Mouse (Mus musculus) mesoderm, embryonic 11.5 days (tissue): Measurements from ENCODE around the gene Fyb.
"Not testable (repeated sequence)": the region's sequence is repeated elsewhere in the genome, so short reads cannot be mapped to it uniquely, and the experiment has no call there.

Source experiments
- DNase-seq: peaks from one replicate; pipeline ENCODE4 v3.0.0-alpha.2; 2012; ENCODE audit warnings: low read depth, low spot score

Gene Fyb

GRCm38 (mm10) chr15:6562161-6562560 is 39.5 kb downstream of the Fyb start:
- DNase-seq, result no peak

- DNase-seq, result no peak
These were observed 40.0 kb downstream of the Fyb start for GRCm38 (mm10) chr15:6562629-6563028.

- peak; percentile 83 for DNase-seq
These were observed 42.3 kb downstream of the Fyb start for GRCm38 (mm10) chr15:6564977-6565421.

DNA sequence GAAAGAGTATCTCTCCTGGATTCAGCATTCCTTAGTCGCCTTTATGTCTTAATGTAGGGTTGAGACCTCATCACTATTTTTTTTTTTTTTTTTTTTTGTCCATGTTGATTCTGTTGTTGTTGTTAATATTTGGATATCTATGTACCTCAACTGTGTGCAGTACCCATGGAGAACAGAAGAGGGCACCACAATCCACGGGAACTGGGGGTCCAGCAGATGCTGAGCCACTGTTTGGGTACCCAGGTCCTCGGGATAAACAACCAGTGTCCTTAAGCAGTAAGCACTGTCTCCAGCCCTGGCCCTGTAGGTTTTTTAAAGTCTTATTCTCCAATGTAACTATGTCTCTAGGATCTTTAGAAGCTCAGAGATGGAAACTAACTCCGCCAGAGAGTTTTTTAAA is 43.2 kb downstream of the Fyb start:
- no peak for DNase-seq

DNA sequence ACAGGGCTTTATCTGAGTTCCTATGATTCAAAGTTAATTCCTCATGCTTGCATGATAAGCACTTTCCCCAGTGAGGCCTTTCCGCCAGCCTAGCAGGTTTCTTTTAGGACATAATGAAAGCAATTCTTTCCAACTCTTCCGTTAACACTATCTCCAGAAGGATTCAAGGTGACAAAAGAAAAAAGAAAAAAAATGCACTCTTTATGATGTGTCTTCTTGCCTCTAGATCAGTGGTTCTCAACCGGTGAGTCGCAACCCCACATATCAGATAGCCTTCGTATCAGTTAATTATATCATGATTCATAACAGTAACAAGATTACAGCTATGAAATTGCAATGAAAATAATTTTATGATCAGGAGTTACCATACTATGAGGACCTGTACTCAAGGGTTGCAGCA is 45.3 kb downstream of the Fyb start:
- no peak for DNase-seq

DNA sequence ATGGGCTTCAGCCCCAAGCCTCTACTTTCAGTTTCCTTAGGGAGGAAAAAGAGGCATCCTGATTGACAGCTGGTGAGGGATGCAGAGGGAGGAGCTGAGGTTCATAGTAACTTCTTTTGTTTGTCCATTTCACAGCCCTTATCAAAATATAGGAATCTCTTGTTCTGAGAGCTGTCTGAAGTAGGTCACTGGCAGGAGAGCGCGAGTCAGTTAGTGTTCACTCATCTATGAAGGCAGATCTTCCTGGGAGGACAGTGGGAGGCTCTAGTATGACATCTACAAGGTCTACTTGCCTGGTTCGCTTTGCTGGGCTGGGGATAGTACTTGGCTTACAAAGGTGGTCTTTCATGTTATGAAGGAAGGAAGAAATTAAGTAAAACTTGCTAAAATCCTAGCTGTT is 46.0 kb downstream of the Fyb start:
- no peak for DNase-seq

- no peak for DNase-seq
These were observed 46.4 kb downstream of the Fyb start for GRCm38 (mm10) chr15:6569074-6569473.

- DNase-seq, result no peak
These were observed 47.7 kb downstream of the Fyb start for GRCm38 (mm10) chr15:6570164-6570861.

DNA sequence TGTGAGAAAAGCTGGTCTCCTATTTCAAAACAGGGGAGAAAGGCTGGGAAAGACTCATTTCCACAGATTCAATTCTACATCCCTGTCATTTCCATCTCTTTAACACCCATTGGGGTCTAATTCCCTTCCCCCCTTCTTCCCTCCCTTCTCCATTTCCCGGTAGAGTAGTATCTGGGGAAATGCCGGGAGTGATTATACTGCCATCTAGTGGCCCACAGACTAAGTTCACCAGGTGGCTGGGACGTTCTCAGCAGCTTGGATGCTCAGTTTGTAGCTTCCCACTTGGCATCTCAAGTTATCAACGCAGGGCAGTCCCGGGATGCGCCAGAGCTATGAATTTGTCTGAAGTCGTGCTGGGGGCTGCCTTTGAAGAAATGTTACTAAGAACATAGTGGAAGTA is 48.2 kb downstream of the Fyb start:
- peak; percentile 77 for DNase-seq

DNA sequence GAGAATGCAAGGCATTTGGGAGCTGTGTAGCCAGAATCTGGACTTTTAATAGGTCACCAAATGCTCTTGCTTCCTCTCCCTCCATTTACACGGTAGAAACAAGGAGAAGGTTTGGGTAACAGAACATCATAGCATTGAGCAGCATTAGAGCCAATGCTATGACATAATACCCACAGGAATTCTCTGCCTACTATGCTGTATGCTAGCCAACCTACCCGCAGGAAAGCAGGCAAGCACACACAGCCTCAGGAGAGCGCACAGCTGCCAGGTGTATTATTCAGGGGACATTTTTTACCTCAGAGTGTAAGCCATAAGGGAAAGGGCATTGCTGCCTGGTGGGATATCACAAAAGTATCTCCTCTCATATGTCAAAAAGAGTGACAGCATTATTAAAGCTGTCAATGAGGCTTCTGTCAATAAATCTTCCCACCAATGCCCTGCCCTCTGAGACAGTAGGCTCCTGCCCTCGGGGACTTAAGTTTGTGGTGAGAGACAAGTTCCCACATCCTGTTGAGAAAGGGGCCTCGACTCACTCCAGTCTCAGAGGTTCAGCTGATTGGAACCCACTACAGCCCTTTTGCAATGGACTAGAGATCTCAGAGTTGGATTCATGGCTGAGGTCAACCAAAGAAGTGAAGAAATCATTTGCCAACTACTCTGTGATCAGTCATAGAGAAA is 51.8 kb downstream of the Fyb start:
- DNase-seq, result no peak

- DNase-seq, result no peak
These were observed 55.3 kb downstream of the Fyb start for GRCm38 (mm10) chr15:6577971-6578370.

GRCm38 (mm10) chr15:6578654-6579053 is 56.0 kb downstream of the Fyb start:
- DNase-seq, result no peak

DNA sequence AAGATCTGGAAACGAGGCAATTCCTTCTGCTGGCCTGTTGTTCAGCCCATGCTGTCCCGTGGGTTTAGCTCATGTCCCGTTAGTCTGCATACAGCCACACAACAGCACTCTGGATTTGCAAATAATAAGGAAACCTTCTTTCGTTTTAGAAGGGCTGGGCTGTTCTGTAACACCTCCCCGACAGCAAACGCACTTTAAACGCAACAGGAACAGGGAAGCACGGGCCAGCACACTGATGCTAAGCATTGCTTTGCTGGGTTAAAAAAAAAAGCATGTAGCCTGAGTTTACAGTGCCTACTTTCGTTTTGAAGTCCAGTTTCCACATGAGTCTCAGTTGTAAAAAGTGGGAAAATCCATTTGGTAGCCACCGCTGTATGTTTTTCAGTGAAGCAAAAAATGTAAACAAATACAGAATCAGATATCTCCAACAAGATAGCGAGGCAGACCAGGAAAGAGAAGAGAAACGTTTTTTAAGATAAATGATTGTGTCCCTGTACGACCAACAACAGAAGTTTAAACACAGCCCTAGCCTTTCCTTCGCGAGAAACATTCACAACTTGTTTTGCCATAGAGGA is 56.6 kb downstream of the Fyb start:
- DNase-seq, result no peak

DNA sequence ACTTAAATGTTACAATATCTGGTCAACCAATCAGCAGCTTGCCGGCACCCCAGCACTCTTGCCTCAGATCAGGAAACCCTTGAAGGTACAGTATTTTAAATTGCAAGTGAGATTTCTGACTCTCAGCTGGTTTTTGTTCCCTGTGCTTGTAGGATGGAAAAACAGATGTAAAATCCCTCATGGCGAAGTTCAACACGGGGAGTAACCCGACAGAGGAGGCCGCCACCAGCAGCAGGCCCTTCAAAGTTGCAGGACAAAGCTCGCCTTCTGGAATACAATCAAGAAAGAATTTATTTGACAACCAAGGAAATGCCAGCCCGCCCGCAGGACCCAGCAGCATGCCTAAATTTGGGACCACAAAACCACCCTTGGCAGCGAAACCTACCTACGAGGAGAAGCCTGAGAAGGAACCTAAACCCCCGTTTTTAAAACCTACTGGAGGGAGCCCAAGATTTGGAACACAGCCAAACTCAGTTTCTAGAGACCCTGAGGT is 57.2 kb downstream of the Fyb start:
- no peak for DNase-seq

DNA sequence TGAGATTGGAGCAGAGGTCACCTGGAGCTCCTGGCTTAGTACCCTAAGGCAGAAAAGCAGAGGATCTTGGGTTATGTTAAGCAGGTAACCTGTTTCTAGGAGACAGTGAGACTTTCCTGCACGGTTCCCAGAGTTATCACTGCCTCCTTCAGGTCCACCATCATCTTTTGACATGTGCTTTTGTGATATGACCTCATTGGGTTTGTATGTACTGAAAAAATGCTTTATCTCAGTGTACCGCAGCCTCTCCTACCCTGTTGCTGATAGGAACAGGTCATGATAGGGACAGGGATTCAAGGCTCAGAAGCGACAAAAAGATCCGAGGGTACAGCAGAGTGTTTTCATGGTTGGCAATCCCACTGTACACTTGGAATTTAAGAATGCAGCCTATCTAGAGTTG is 62.0 kb downstream of the Fyb start:
- no peak for DNase-seq

- DNase-seq, result not testable (repeated sequence)
These were observed 63.7 kb downstream of the Fyb start for GRCm38 (mm10) chr15:6586351-6586750.

- no peak for DNase-seq
These were observed 64.9 kb downstream of the Fyb start for GRCm38 (mm10) chr15:6587526-6587925.

- no peak for DNase-seq
These were observed 65.5 kb downstream of the Fyb start for GRCm38 (mm10) chr15:6588192-6588591.

GRCm38 (mm10) chr15:6590846-6591451 is 68.3 kb downstream of the Fyb start:
- no peak for DNase-seq

- DNase-seq, result no peak
These were observed 68.9 kb downstream of the Fyb start for GRCm38 (mm10) chr15:6591527-6591926.

DNA sequence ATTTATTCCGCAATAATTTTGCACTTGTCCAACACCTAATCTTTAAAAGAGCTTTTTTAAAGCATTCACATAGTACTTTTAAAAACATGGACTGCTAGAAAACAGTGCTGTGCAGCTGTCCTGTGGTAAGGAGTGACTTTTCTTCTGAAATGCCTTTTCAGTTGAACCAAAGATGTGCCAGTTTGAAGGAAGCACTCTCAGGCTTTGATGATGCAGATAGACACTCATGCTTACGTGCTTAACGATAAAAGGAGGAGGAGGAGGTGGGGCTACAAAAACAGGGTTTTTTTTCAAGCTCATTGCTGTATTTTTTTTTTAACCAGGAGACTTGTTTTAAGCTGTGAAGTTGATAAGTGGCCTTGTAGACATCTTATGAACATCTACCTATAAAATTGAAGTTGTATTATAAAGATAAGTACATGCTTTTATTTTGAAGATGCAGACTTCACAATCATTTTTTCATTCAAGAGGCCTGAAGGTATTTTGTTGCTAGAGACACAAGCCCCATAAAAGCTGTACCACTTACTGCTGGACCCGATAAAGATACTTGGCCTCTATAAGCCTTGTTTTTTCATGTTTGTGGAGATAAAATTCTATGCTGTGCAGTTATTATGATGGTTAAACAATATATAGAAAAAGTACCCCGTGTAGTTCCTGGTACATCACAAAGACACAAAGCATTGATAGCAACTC is 70.1 kb downstream of the Fyb start:
- no peak for DNase-seq

DNA sequence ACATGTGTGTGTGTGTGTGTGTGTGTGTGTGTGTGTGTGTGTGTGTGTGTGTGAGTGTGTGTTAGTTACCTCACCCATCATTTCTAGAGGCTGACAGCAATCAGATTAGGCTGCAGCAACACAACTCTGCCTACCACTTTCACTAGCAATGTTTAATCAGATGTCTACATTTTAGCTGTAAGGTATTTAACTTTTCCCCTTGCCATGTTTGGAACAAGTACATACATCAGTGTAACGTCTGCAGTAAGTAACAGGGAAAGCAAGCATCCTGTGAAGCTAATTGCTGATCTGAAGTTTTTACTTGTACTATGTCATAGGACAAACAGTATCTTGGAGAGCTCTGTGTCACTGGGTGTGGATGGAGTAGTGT is 70.6 kb downstream of the Fyb start:
- DNase-seq, result no peak
